Mouse (Mus musculus): Measurements from ENCODE around the gene Arl13b.

DNA sequence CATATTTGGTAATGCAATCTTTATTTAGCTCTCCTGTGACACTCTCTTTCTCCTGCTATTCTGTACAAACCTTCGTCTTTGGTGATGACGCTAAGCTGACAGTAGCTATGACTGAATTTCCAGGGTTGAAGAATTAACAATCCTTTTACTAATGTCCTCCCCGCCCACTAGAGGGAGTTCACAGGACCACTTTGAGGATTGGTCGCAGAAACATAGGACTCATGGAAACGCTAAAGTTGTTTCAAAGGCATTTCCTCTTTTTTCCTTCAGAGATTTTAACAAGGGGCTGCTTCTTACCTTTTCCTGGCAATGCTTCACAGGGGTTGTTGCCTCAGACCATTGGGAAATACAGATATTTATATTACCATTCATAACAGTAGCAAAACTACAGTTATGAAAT is 64.6 kb downstream of the Arl13b start:
- no peak for TF ChIP-seq CTCF (IDR thresholded peaks at IDR 0.05; ENCODE audit: control insufficient read depth, insufficient read depth, low read length)
- no peak for TF ChIP-seq POLR2A (IDR thresholded peaks at IDR 0.05; ENCODE audit: borderline replicate concordance, control insufficient read depth, low read depth, low read length)

All from bone marrow, adult 2 months (tissue).